Mouse (Mus musculus) cortical plate, adult 2 months (tissue): ENCODE data around the gene Arrdc5. TPM values are rescaled to one million over a fixed set of nuclear protein-coding genes. Genes with fewer than 3 reads are reported as not detected.

Experiments used
- H3K27ac ChIP-seq: fragments of 200-500 bp; 2 replicates; pipeline ENCODE4 v1.5.1; 2012; ENCODE audit warnings: low read length, control low read depth, inconsistent platforms; ENCODE audit not compliant: insufficient read depth
- H3K4me1 ChIP-seq: fragments of 200-500 bp; 2 replicates; pipeline ENCODE4 v1.6.1; 2011; ENCODE audit warnings: low read length; ENCODE audit not compliant: control insufficient read depth, insufficient read depth
- H3K4me3 ChIP-seq: fragments of 200-500 bp; 2 replicates; pipeline ENCODE4 v1.5.1; 2011; ENCODE audit warnings: mild to moderate bottlenecking, low read length, control low read depth; ENCODE audit not compliant: insufficient read depth
- CTCF ChIP-seq: fragments of 200-500 bp; IDR thresholded peaks from 2 replicates; pipeline ENCODE4 v1.5.1; 2011; ENCODE audit warnings: mild to moderate bottlenecking, control low read depth, low read length; ENCODE audit not compliant: insufficient read depth; ENCODE audit errors: extremely low read depth
- POLR2A ChIP-seq: fragments of 200-500 bp; IDR thresholded peaks from 2 replicates; pipeline ENCODE4 v1.6.1; 2011; ENCODE audit warnings: mild to moderate bottlenecking, low read length, control low read depth; ENCODE audit not compliant: insufficient read depth; ENCODE audit errors: extremely low read depth
- polyA plus RNA-seq: library from polyadenylated mRNA; depleted of rRNA; stranded (reverse); fragments of >200 nt; gene quantifications from 2 replicates; pipeline ENCODE4 v1.2.3, GENCODE M21; 2012

Gene Arrdc5
- polyA plus RNA-seq, 1 experiment = not detected

DNA sequence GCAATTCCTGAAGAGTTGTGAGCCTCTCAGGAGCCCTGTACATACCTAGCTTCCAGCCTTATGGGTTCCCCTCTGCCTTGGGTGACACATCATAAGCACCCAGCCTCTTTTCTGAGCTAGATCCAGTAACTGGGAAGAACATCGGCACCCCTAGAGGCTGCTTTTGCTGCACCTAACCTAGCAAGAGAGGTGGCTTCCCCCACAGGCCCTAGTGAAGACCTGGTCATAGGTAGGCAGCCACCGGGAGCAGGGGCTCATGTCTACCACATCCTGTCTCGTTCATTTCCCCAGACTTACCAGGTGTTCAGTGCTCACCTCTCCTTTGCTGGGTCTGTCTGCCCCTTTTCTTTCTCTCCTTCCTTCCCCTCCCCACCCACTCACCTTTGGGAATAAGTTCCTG lies 30.3 kb upstream of the Arrdc5 start:
- TF ChIP-seq CTCF (no peak), POLR2A (no peak)
- Histone ChIP-seq H3K4me1 (peaks cover 12% of the 10 kb centered on the region; the same call in 1 of the 2 replicates), H3K4me3 (no peak overlapping the region), H3K27ac (no peak overlapping the region)

- no peak for TF ChIP-seq POLR2A
- TF ChIP-seq CTCF = no peak
- Histone ChIP-seq H3K27ac (no peak overlapping the region), H3K4me3 (no peak overlapping the region), H3K4me1 (peaks cover 9% of the 10 kb centered on the region; the same call in 1 of the 2 replicates)
Measured at GRCm38 (mm10) chr17:56329267-56329666, 29.2 kb upstream of the Arrdc5 start.

DNA sequence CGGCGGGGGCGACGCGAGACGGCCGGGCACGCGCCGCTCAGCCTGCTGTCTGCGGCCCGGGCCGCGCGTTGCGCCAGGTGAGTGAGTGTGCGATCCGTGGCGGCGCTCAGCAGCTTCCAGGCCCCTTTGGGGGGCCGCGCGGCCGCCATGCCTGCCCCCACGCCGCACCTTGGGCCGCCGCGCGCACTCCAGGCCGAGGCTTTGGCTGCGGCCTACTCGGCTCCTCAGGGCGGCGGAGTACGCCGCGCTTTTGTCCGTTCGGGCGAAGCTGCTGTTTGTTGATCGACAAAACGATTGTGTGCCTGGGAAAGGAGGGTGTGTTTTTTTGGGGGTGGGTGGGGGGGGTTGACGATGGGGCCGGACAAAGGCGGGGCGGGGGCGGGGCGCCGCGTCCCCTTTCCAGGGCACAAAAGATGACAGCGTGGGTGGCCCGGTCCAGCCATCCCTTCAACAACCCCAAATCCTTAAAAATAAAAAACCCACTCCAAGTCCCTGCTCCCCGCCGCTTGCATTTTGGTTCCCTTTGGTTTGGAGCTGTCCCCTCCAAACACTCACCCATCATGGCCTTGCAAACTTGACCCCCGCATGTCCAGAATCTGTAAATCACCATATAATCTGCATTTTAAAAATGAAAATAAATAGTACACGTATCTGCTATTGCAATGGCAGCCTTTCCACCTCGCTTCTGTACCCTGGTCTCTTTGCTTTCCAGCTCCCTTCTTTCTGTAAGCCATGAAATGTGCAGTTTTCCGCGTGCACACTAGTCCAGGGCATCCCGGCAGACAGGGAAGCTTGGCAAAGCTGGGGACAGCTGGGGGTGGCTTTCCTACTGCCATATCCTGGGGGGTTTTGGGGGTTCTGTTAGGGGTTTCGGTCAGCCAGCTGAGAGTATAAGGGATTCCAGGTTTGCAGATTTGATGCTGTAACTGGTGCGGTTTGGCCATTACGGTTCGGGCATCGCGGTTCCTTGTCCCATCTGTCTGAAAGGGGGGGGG lies 26.4 kb upstream of the Arrdc5 start:
- Histone ChIP-seq H3K4me1 (peaks cover 9% of the 10 kb centered on the region; the same call in 1 of the 2 replicates), H3K4me3 (peak overlapping the region; percentile 87), H3K27ac (0 out of 2 replicates have a peak overlapping the region, but pooled peaks have one; percentile 7)
- TF ChIP-seq CTCF = no peak
- TF ChIP-seq POLR2A = no peak

GRCm38 (mm10) chr17:56325450-56326152 lies 25.5 kb upstream of the Arrdc5 start, which contains the start of gene Kdm4b:
Kdm4b (plus strand) TSS chr17:56326062.
- H3K4me1 ChIP-seq = peaks cover 9% of the 10 kb centered on the region; the same call in 1 of the 2 replicates
- H3K27ac ChIP-seq = 0 out of 2 replicates have a peak within 1 kb of the TSS, but pooled peaks have one; percentile 7
- H3K4me3 ChIP-seq = peak within 1 kb of the TSS; percentile 87
- no peak for TF ChIP-seq CTCF
- TF ChIP-seq POLR2A = peak; percentile 86

- no peak for TF ChIP-seq POLR2A
- TF ChIP-seq CTCF = no peak
- Histone ChIP-seq H3K4me3 (no peak overlapping the region), H3K4me1 (peaks cover 6% of the 10 kb centered on the region; the same call in 1 of the 2 replicates), H3K27ac (no peak overlapping the region)
Measured at GRCm38 (mm10) chr17:56324419-56324818, 24.3 kb upstream of the Arrdc5 start.

- no peak for TF ChIP-seq CTCF
- TF ChIP-seq POLR2A = no peak
- H3K4me3 ChIP-seq = no peak overlapping the region
- no peaks in the 10 kb centered on the region for H3K4me1 ChIP-seq
Measured at GRCm38 (mm10) chr17:56309191-56309945, 9.3 kb upstream of the Arrdc5 start.

DNA sequence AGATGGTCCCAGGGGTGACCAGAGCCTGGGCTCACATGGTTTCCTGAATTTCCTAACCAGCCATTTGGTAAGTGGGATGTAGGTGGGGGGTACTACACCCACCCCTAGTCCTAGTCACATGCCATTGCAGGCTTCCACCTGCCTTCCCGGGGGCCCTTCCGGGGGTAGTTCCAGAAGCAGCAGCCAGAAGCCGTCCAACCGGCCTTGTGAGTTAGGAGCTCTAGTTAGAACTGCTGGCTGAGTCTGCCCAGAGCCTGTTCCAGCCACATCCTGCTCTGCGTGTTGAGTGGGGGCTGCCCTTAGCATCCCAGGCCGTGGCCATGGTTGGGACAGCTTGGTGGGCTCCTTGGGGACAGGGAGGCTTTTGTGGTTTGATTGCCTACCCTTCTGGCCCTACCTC lies 8.0 kb upstream of the Arrdc5 start:
- no peak for TF ChIP-seq POLR2A
- no peak for TF ChIP-seq CTCF
- no peaks in the 10 kb centered on the region for H3K4me1 ChIP-seq
- H3K27ac ChIP-seq = no peak overlapping the region
- H3K4me3 ChIP-seq = no peak overlapping the region

More at GRCm38 (mm10) chr17:56309191-56309945, 9.3 kb upstream of the Arrdc5 start:
- H3K27ac ChIP-seq = no peak overlapping the region

GRCm38 (mm10) chr17:56305826-56306225 lies 5.7 kb upstream of the Arrdc5 start:
- H3K27ac ChIP-seq = no peak overlapping the region
- no peaks in the 10 kb centered on the region for H3K4me1 ChIP-seq
- TF ChIP-seq CTCF (peak; percentile 20; the same call in 1 of the 2 replicates), POLR2A (no peak)
- H3K4me3 ChIP-seq = no peak overlapping the region

DNA sequence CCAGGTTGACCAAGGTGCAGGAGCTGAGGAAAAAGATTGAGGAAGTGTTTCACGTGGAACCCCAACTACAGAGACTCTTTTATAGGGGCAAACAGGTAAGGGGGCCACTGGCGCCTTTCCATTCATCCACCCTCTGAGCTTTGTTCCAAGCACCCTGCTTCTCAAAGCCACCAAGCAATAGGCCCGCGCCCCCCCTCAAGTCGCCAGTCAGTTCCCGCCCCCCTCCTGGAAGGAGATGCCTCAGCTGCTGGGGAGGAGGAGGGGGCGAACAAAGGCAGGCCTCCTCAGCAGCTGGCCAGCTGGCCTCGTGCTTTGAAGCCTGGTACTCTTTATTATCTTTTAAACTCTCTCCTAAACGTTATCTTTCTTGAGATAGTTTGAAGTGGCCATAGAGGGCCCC lies 5.1 kb upstream of the Arrdc5 start:
- TF ChIP-seq CTCF (no peak), POLR2A (no peak)
- H3K4me3 ChIP-seq = no peak overlapping the region
- no peaks in the 10 kb centered on the region for H3K4me1 ChIP-seq
- H3K27ac ChIP-seq = no peak overlapping the region
